Mouse (Mus musculus) embryo, embryonic 11 days (tissue): ENCODE results near the gene Ltbp1.

ENCODE experiments used
- DNase-seq: peaks from one replicate; pipeline ENCODE4 v3.0.0-alpha.2; 2015

Ltbp1 gene

DNA sequence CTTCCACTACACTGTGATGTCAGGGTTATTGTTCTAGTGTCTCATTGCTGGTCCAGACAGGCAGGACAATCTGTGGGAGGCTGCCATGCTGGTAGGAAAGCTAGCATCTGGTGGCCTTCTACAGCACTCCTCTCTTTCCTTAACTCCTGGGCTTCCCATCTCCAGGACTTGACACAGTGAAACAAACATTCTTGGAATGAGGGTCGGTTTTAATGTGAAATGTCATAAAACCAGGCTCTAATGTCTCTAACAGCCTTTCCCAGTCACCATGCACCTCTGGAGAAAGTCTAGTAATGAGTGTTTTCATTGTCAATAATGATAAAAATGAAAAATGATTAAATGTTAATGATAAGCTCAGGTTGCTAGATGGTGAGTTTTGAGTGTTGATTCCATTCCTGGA, 237.9 kb downstream of the Ltbp1 start:
- DNase-seq = no peak

- DNase-seq = no peak
Measured at GRCm38 (mm10) chr17:75244148-75244547, 238.8 kb downstream of the Ltbp1 start.

GRCm38 (mm10) chr17:75245085-75245484, 239.7 kb downstream of the Ltbp1 start:
- DNase-seq = no peak

DNA sequence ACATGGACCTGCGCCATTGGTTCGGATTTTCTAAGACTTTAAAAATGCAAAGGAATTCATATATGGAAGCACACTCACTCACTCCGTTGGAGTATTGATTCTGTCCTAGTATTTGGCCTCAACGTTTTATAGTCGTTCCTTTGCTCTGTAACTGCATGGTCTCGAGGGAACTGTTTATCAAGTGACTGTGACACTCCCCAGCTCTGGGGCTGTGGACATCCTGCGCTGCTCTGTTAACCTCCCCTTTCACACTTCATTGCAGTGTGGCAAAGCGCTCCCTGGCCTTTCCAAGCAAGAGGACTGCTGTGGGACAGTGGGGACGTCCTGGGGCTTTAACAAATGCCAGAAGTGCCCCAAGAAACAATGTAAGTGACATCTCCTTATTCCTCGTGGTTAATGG, 243.3 kb downstream of the Ltbp1 start:
- DNase-seq = no peak

DNA sequence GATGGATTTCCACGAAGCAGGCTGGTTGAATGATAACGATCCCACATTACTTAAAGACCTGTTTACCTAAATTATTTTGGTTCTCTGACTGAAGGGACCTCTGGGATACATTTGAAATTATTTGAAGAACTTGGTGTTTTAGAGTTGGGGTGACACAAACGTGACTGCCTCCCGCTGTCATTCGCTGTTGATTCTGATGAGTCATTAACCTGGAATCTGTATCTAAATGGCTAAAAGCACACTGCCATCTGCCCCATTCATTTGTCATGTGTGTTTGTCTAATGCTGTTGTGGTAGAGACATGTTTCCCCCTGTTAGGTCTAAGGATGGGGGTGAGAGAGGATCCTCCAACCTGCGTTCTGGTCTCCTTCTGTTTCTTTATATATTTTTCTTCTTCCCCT, 245.2 kb downstream of the Ltbp1 start:
- no peak for DNase-seq

GRCm38 (mm10) chr17:75251094-75251493, 245.7 kb downstream of the Ltbp1 start:
- DNase-seq = no peak

DNA sequence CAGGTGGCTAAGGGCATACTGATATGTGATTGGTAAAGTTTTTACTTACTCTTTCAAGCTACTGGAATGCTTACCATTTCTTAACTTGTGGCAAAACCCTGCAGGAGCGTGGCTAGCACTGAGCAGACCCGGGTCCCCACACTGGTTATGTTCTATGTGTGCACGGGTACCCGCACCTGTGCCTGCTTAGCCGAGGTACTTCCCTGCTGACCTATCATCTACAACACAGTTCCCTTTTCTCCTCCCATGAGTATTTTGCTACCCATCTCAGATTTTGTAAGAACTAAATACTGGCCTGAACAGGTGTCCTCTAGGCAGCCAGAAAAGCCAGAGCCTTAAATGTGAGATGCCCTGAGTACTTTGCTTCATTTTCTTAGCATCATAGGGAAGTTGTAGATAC, 247.2 kb downstream of the Ltbp1 start:
- DNase-seq = no peak

GRCm38 (mm10) chr17:75254909-75255308, 249.5 kb downstream of the Ltbp1 start:
- no peak for DNase-seq

- DNase-seq = no peak
Measured at GRCm38 (mm10) chr17:75255967-75256366, 250.6 kb downstream of the Ltbp1 start.

DNA sequence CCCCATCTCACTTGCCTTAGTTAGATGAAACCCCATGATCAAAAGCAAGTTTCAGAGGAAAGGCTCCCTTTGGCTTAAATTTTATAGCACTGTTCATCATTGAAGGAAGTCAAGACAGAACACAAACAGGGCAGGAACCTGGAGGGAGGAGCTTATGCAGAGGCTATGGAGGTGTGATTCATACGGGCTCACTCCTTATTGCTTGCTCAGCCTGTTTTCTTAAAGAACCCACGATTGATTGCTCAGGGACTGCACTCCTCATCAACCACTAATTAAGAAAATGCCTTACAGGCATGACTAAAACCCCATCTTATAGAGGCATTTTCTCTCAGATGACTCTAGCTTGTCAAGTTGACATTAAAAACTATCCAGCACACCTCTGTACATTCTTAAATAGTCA, 253.1 kb downstream of the Ltbp1 start:
- no peak for DNase-seq

GRCm38 (mm10) chr17:75263336-75263990, 258.1 kb downstream of the Ltbp1 start:
- DNase-seq = no peak

GRCm38 (mm10) chr17:75268506-75268905, 263.1 kb downstream of the Ltbp1 start:
- DNase-seq = no peak

DNA sequence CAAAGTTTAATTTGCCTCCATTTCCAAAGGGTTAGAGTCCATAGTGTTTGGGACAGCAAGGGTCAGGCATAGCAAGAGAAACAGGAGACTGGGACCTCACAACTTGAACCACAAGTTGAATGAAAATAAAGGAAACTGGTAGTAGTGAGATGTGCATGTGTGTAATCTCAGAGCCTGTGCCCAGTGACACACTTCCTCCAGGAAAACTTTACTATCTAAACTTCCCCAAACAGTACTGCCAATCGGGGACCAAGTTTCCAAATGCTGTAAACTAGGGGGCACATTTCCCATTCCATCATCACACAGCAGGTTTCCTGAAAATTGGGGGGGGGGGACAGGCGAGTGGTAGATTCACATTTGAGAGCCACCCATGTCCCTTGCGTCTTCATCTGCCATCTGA, 267.1 kb downstream of the Ltbp1 start:
- no peak for DNase-seq

GRCm38 (mm10) chr17:75273272-75273671, 267.9 kb downstream of the Ltbp1 start:
- DNase-seq = no peak

DNA sequence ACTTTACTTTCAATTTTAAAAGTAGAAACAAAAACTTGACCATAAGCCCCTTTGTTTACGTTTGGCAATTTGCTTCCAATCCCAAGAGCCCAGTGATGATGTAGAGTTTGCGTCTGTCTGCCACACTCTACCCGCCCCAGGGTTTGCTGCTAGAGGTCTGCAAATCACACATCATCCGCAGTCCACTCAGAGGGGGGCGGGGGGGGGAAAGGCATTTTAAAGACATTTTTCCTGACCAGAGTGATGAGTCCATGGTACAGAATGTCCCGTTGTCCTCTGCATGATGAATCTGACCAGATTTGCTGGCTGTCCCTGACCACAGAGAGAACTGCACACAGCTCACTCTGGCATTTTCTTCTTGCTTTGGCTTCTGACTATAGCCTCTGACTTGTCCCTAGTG, 269.9 kb downstream of the Ltbp1 start:
- no peak for DNase-seq

GRCm38 (mm10) chr17:75278106-75278505, 272.7 kb downstream of the Ltbp1 start:
- DNase-seq = no peak

- DNase-seq = no peak
Measured at GRCm38 (mm10) chr17:75278561-75278960, 273.2 kb downstream of the Ltbp1 start.

GRCm38 (mm10) chr17:75281345-75281744, 276.0 kb downstream of the Ltbp1 start:
- DNase-seq = no peak

DNA sequence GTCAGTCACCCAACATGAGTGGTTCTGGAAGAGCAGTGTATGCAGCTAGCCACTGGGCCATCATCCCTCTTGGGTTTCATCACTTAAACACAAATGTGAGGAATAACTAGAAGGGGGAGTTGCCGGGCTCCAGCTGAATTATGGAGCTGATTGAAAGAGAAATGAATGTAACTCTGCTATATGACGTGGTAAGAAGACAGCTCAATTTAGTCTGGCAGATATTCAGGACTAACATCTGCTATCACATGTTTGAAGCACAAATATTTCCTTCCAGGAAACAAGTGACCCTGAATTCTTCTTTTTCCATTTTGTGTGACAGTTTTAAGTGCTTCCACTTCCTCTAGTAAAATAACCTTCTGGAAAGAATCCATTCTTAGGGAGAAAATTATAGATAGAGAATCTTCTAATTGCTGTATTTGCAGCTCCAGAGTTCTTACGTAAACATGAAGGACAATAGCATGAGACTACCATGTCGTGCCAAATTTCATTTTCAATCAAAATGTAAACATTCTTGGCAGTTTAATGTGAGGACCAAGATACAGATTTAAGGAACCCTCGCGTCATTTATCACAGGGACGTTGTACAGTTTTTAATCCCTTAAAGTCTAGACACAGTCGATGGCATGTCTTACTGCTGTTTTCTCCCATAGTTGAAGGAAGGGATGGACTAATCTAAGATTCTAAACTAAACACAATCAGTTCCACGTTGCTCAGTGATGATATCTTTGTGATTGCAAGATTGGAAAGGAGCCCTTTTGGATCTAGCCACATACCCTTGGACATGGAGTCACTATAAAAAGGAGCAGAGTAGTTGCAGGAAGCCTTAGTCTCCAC, 279.7 kb downstream of the Ltbp1 start:
- DNase-seq = no peak

- DNase-seq = no peak
Measured at GRCm38 (mm10) chr17:75292986-75293385, 287.6 kb downstream of the Ltbp1 start.

- DNase-seq = no peak
Measured at GRCm38 (mm10) chr17:75293725-75294124, 288.4 kb downstream of the Ltbp1 start.

DNA sequence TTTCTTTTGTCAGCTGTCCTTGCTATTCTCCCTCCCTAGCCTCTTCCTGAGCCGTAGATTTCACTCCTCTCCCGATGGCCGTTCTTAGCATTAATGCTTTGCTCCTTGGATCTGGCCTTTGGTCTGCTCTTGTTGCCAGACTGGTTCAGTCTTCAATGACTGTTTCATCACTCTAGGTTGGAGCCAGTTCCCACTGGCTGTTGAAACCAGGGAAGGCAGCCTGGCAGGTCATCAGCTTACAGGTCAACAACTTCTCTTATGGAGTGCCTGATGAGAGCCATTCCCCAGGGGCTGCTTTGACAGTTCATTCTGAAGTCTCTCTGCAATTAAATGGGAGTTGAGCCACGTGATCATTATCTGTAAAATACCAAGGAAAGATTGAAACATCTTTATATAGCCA, 295.5 kb downstream of the Ltbp1 start:
- DNase-seq = no peak

- DNase-seq = no peak
Measured at GRCm38 (mm10) chr17:75304807-75305420, 299.5 kb downstream of the Ltbp1 start.

GRCm38 (mm10) chr17:75305714-75306113, 300.3 kb downstream of the Ltbp1 start:
- DNase-seq = no peak
